Mouse (Mus musculus) heart, embryonic 14.5 days (tissue): Measurements from ENCODE around the gene Chd2. TPM values are rescaled to one million over a fixed set of nuclear protein-coding genes. Genes with fewer than 3 reads are reported as not detected.

ENCODE experiments used
- ATAC-seq: fragments of 200-750 bp; cut with Nextera tagmentation; 2 replicates; pipeline ENCODE4 v1.8.0; 2017; ENCODE audit warnings: low read depth, moderate TSS enrichment; ENCODE audit not compliant: insufficient number of reproducible peaks, insufficient read depth, low FRiP score
- H3K27ac ChIP-seq, 2 experiments: fragments of 200-500 bp in 1 of 2; fragments of 300-500 bp in 1 of 2; sonication (generic) in 1 of 2; replicated peaks in 1 of 2; 2 replicates each; pipeline ENCODE4 v1.5.1; 2012 to 2014; ENCODE audit warnings: low read depth in 2 of 2, low read length in 2 of 2, control low read depth in 1 of 2, mild to moderate bottlenecking in 1 of 2, mixed read lengths in 1 of 2; ENCODE audit not compliant: control insufficient read depth in 1 of 2, insufficient read depth in 1 of 2
- H3K27me3 ChIP-seq: fragments of 300-500 bp; sonication (generic); 2 replicates; pipeline ENCODE4 v1.6.1; 2014; ENCODE audit warnings: mild to moderate bottlenecking, low read length, control low read depth; ENCODE audit not compliant: control insufficient read depth, insufficient read depth
- H3K36me3 ChIP-seq: fragments of 300-500 bp; sonication (generic); 2 replicates; pipeline ENCODE4 v1.6.1; 2014; ENCODE audit warnings: mild to moderate bottlenecking, control low read depth, low read length, mixed read lengths; ENCODE audit not compliant: control insufficient read depth, insufficient read depth
- H3K4me1 ChIP-seq, 2 experiments: fragments of 200-500 bp in 1 of 2; fragments of 300-500 bp in 1 of 2; sonication (generic) in 1 of 2; 2 replicates each; pipeline ENCODE4 v1.6.1; 2012 to 2014; ENCODE audit warnings: low read length in 2 of 2, control low read depth in 1 of 2, mixed read lengths in 1 of 2; ENCODE audit not compliant: control insufficient read depth in 2 of 2, insufficient read depth in 2 of 2
- H3K4me2 ChIP-seq: fragments of 300-500 bp; sonication (generic); 2 replicates; pipeline ENCODE4 v1.6.1; 2014; ENCODE audit warnings: mild to moderate bottlenecking, low read length
- H3K4me3 ChIP-seq, 2 experiments: fragments of 200-500 bp in 1 of 2; fragments of 300-500 bp in 1 of 2; sonication (generic) in 1 of 2; 2 replicates each; pipeline ENCODE4 v1.5.1; 2012 to 2014; ENCODE audit warnings: low read length in 2 of 2, mild to moderate bottlenecking in 2 of 2, control low read depth in 1 of 2, low read depth in 1 of 2, moderate library complexity in 1 of 2; ENCODE audit not compliant: control insufficient read depth in 1 of 2, insufficient read depth in 1 of 2
- H3K9ac ChIP-seq: fragments of 300-500 bp; sonication (generic); 2 replicates; pipeline ENCODE4 v1.6.1; 2014; ENCODE audit warnings: mild to moderate bottlenecking, low read length
- H3K9me3 ChIP-seq: fragments of 300-500 bp; sonication (generic); 2 replicates; pipeline ENCODE4 v1.6.1; 2016; ENCODE audit warnings: low read length, control low read depth; ENCODE audit not compliant: control insufficient read depth
- WGBS: fragments of 180-500 bp; shearing (Covaris S2); extraction: QIAGEN DNeasy Blood & Tissue Kit; methylation state at CpG from one replicate; pipeline ENCODE4 v1.1.7; 2014; 5-methylcytosine and 5-hydroxymethylcytosine counted together
- polyA plus RNA-seq: library from polyadenylated mRNA; unstranded; fragments of >200 nt; fragmentation: Nextera tagmentation; extraction: Ambion mirVana; gene quantifications from 2 replicates; pipeline ENCODE4 v1.2.1, GENCODE M21; 2014

Chd2 gene
- polyA plus RNA-seq, 1 experiment from 2014 or later = 46.9 TPM

GRCm38 (mm10) chr7:73546561-73547510, 5.2 kb upstream of the Chd2 start:
- Histone ChIP-seq H3K36me3 (peaks cover 61% of the 10 kb centered on the region), H3K9ac (peak overlapping the region; percentile 59), H3K27ac (peak overlapping the region; percentile 17 to 66; a peak in 3 of 4 replicates), H3K4me2 (peak overlapping the region; percentile 46), H3K27me3 (no peaks in the 10 kb centered on the region), H3K4me1 (peaks cover 2 to 23% of the 10 kb centered on the region in 2 experiments), H3K9me3 (no peaks in the 10 kb centered on the region), H3K4me3 (peak overlapping the region in 1 of 2 experiments; percentile 10; a peak in 2 of 4 replicates)
- 22% methylated on average over 10 of the region's 10 CpGs for WGBS
- no peak for ATAC-seq

GRCm38 (mm10) chr7:73545004-73545403, 3.4 kb upstream of the Chd2 start:
- 80% methylated on average over 4 of the region's 4 CpGs for WGBS

GRCm38 (mm10) chr7:73542131-73542853, 662 bp upstream of the Chd2 start:
- Histone ChIP-seq H3K27me3 (no peaks in the 10 kb centered on the region), H3K4me2 (peak overlapping the region; percentile 62), H3K27ac (peak overlapping the region; percentile 99 to 100; a peak in 2 of 4 replicates), H3K9ac (peak overlapping the region; percentile 96; the same call in 1 of the 2 replicates), H3K9me3 (no peaks in the 10 kb centered on the region), H3K4me1 (peaks cover 0 to 13% of the 10 kb centered on the region in 2 experiments; a peak in 3 of 4 replicates), H3K4me3 (peak overlapping the region in 1 of 2 experiments; percentile 72; a peak in 2 of 4 replicates), H3K36me3 (peaks cover 33% of the 10 kb centered on the region)
- no peak for ATAC-seq
- 75% methylated on average over 7 of the region's 7 CpGs for WGBS

More at GRCm38 (mm10) chr7:73545004-73545403, 3.4 kb upstream of the Chd2 start:
- Histone ChIP-seq H3K4me2 (peak overlapping the region; percentile 23; the same call in 1 of the 2 replicates), H3K36me3 (peaks cover 50% of the 10 kb centered on the region), H3K27me3 (no peaks in the 10 kb centered on the region), H3K4me3 (no peak overlapping the region), H3K4me1 (peaks cover 2 to 23% of the 10 kb centered on the region in 2 experiments), H3K9ac (no peak overlapping the region), H3K9me3 (no peaks in the 10 kb centered on the region), H3K27ac (no peak overlapping the region)
- no peak for ATAC-seq

GRCm38 (mm10) chr7:73541079-73541390, 595 bp downstream of the Chd2 start:
- Histone ChIP-seq H3K4me1 (peaks cover 0 to 14% of the 10 kb centered on the region in 2 experiments; a peak in 3 of 4 replicates), H3K9ac (peak overlapping the region; percentile 96), H3K4me2 (peak overlapping the region; percentile 62), H3K27ac (peak overlapping the region; percentile 99 to 100), H3K36me3 (peaks cover 31% of the 10 kb centered on the region), H3K9me3 (no peaks in the 10 kb centered on the region), H3K4me3 (peak overlapping the region; percentile 72; a peak in 3 of 4 replicates), H3K27me3 (no peaks in the 10 kb centered on the region)
- ATAC-seq = no peak
- under 1% methylated on average over 4 of the region's 4 CpGs for WGBS

- Histone ChIP-seq H3K4me3 (peak overlapping the region; percentile 53 to 72; a peak in 3 of 4 replicates), H3K4me2 (peak overlapping the region; percentile 61), H3K27me3 (no peaks in the 10 kb centered on the region), H3K9ac (peak overlapping the region; percentile 96), H3K9me3 (no peaks in the 10 kb centered on the region), H3K27ac (peak overlapping the region; percentile 85 to 87), H3K36me3 (peaks cover 33% of the 10 kb centered on the region), H3K4me1 (peaks cover 0 to 20% of the 10 kb centered on the region in 2 experiments; a peak in 3 of 4 replicates)
- no peak for ATAC-seq
- WGBS = under 1% methylated on average over 12 of the region's 12 CpGs
Observed at GRCm38 (mm10) chr7:73540202-73541078, 1.2 kb downstream of the Chd2 start.

- Histone ChIP-seq H3K4me2 (peak overlapping the region; percentile 91), H3K4me1 (peaks cover 0 to 26% of the 10 kb centered on the region in 2 experiments; a peak in 3 of 4 replicates), H3K27ac (peak overlapping the region; percentile 76; a peak in 3 of 4 replicates), H3K4me3 (peak overlapping the region; percentile 27 to 49; a peak in 3 of 4 replicates), H3K36me3 (peaks cover 35% of the 10 kb centered on the region), H3K9me3 (no peaks in the 10 kb centered on the region), H3K9ac (peak overlapping the region; percentile 85), H3K27me3 (no peaks in the 10 kb centered on the region)
- WGBS = 19% methylated on average over 2 of the region's 2 CpGs
- ATAC-seq = no peak
Observed at GRCm38 (mm10) chr7:73539116-73539682, 2.4 kb downstream of the Chd2 start.
